Mouse (Mus musculus) C2C12 (cell line): ENCODE measurements around the gene St6galnac4.

Experiments
- CEBPB ChIP-seq: IDR thresholded peaks from one replicate; pipeline ENCODE4 v1.6.1; 2011; ENCODE audit warnings: low read depth, mild to moderate bottlenecking, control low read depth, moderate library complexity
- CTCF ChIP-seq: IDR thresholded peaks from one replicate; pipeline ENCODE4 v1.5.1; 2011; ENCODE audit not compliant: control insufficient read depth, insufficient read depth, insufficient read length
- FOSL1 ChIP-seq: IDR thresholded peaks from one replicate; pipeline ENCODE4 v1.8.0; 2011; ENCODE audit warnings: mild to moderate bottlenecking, low read length; ENCODE audit not compliant: poor library complexity, insufficient read depth, severe bottlenecking
- MAX ChIP-seq: IDR thresholded peaks from one replicate; pipeline ENCODE4 v1.6.1; 2011; ENCODE audit warnings: mild to moderate bottlenecking, control low read depth
- MYOD1 ChIP-seq: IDR thresholded peaks from one replicate; pipeline ENCODE4 v1.6.1; 2011; ENCODE audit warnings: low read depth; ENCODE audit not compliant: control insufficient read depth, insufficient read length
- MYOG ChIP-seq: IDR thresholded peaks from one replicate; pipeline ENCODE4 v1.6.1; 2011; ENCODE audit not compliant: control insufficient read depth, insufficient read length; ENCODE audit errors: extremely low read depth
- USF1 ChIP-seq: IDR thresholded peaks from one replicate; pipeline ENCODE4 v1.6.1; 2011; ENCODE audit warnings: low read depth, mild to moderate bottlenecking, control low read depth, moderate library complexity

GRCm38 (mm10) chr2:32537941-32538340 is 49.0 kb upstream of the St6galnac4 start:
- TF ChIP-seq CTCF (no peak), MYOG (no peak), MAX (no peak), USF1 (no peak), MYOD1 (no peak), CEBPB (no peak), FOSL1 (no peak)
